Mouse (Mus musculus): ENCODE results near the gene Cyth1. TPM values are rescaled to one million over a fixed set of nuclear protein-coding genes. Genes with fewer than 3 reads are reported as not detected.

Gene Cyth1
- polyA plus RNA-seq, 1 experiment from 2014 or later = 19.5 TPM

- WGBS = 48% methylated on average over 10 of the region's 10 CpGs
- Histone ChIP-seq H3K4me3 (replicated peaks) (no peak overlapping the region), H3K27me3 (no peaks in the 10 kb centered on the region), H3K4me2 (replicated peaks) (no peak overlapping the region), H3K9ac (no peak overlapping the region), H3K36me3 (0 out of 2 replicates have a peak, but pooled peaks cover 3% of the 10 kb centered on the region), H3K27ac (replicated peaks) (peak overlapping the region; percentile 2; the same call in 1 of the 2 replicates), H3K4me1 (peaks cover 82% of the 10 kb centered on the region), H3K9me3 (replicated peaks) (no peaks in the 10 kb centered on the region)
- no peak for ATAC-seq (ENCODE audit: insufficient number of reproducible peaks, low FRiP score, low TSS enrichment, low read depth)
These were observed 51.5 kb downstream of the Cyth1 start for GRCm38 (mm10) chr11:118196824-118197388.

GRCm38 (mm10) chr11:118193390-118194147 lies 54.8 kb downstream of the Cyth1 start:
- ATAC-seq (ENCODE audit: insufficient number of reproducible peaks, low FRiP score, low TSS enrichment, low read depth) = 0 out of 2 replicates have a peak, but pooled peaks have one; percentile 44
- H3K4me2 ChIP-seq (replicated peaks) = no peak overlapping the region
- WGBS = 52% methylated on average over 14 of the region's 14 CpGs
- no peaks in the 10 kb centered on the region for H3K27me3 ChIP-seq
- no peak overlapping the region for H3K9ac ChIP-seq
- peaks cover 24% of the 10 kb centered on the region; the same call in 1 of the 2 replicates for H3K36me3 ChIP-seq
- no peak overlapping the region for H3K4me3 ChIP-seq (replicated peaks)
- peak overlapping the region; percentile 39 for H3K27ac ChIP-seq (replicated peaks)
- H3K4me1 ChIP-seq = peaks cover 51% of the 10 kb centered on the region
- H3K9me3 ChIP-seq (replicated peaks) = no peaks in the 10 kb centered on the region

GRCm38 (mm10) chr11:118192973-118193372 lies 55.4 kb downstream of the Cyth1 start:
- H3K36me3 ChIP-seq = peaks cover 30% of the 10 kb centered on the region; the same call in 1 of the 2 replicates

DNA sequence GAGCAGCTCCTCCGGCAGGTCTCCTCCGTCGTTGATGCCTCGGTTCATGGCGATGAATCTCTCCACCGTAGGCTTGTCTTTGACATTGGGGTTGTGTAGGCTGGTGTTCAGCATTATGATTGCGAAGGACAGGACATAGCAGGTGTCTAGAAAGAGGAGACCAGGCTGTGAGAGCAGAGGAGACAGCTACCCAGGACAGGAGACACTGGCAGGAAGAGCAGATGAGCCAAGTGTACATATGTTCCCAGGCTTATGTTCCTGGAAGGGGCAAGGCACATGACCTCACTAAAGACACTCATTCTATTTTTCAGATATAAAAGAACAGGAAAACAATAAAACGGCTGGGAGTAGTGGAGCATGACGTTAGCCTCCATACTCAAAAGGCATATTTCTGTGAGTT lies 65.6 kb downstream of the Cyth1 start:
- H3K36me3 ChIP-seq = peaks cover 76% of the 10 kb centered on the region

More at GRCm38 (mm10) chr11:118192973-118193372, 55.4 kb downstream of the Cyth1 start:
- WGBS = 83% methylated on average over 5 of the region's 5 CpGs
- no peak overlapping the region for H3K4me2 ChIP-seq (replicated peaks)
- H3K9ac ChIP-seq = no peak overlapping the region
- no peak overlapping the region for H3K27ac ChIP-seq (replicated peaks)
- H3K4me1 ChIP-seq = peaks cover 45% of the 10 kb centered on the region
- no peak for ATAC-seq (ENCODE audit: insufficient number of reproducible peaks, low FRiP score, low TSS enrichment, low read depth)
- no peak overlapping the region for H3K4me3 ChIP-seq (replicated peaks)
- no peaks in the 10 kb centered on the region for H3K9me3 ChIP-seq (replicated peaks)
- H3K27me3 ChIP-seq = no peaks in the 10 kb centered on the region

DNA sequence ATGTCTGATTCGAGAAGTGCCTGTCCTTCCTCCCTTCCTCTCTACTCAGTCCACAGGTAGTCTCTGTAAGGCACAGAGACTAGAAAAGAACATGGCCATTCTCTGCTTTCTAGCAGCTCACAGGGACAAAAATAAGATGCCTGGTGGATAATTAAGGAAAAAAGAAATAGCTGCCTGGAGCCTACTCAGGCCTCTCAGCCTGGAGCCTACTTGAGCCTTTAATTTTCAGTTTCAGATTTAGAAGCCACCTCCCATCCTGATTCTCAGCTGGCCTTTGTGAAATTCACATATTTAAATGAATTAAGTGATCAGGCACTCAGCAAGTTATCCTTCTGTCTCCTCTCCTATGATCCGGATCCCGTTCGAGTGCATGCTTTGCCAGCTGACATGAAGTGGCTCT lies 66.0 kb downstream of the Cyth1 start:
- Histone ChIP-seq H3K36me3 (peaks cover 78% of the 10 kb centered on the region), H3K27me3 (no peaks in the 10 kb centered on the region), H3K4me2 (replicated peaks) (no peak overlapping the region), H3K4me1 (no peaks in the 10 kb centered on the region), H3K9ac (no peak overlapping the region), H3K9me3 (replicated peaks) (no peaks in the 10 kb centered on the region), H3K27ac (replicated peaks) (no peak overlapping the region), H3K4me3 (replicated peaks) (no peak overlapping the region)
- ATAC-seq (ENCODE audit: insufficient number of reproducible peaks, low FRiP score, low TSS enrichment, low read depth) = no peak
- 91% methylated on average over 4 of the region's 4 CpGs for WGBS

More for the DNA sequence above, 65.6 kb downstream of the Cyth1 start:
- H3K27ac ChIP-seq (replicated peaks) = no peak overlapping the region
- H3K27me3 ChIP-seq = no peaks in the 10 kb centered on the region
- H3K9ac ChIP-seq = no peak overlapping the region
- WGBS = 91% methylated on average over 9 of the region's 9 CpGs
- H3K4me3 ChIP-seq (replicated peaks) = no peak overlapping the region
- H3K4me2 ChIP-seq (replicated peaks) = no peak overlapping the region
- no peak for ATAC-seq (ENCODE audit: insufficient number of reproducible peaks, low FRiP score, low TSS enrichment, low read depth)
- no peaks in the 10 kb centered on the region for H3K4me1 ChIP-seq
- no peaks in the 10 kb centered on the region for H3K9me3 ChIP-seq (replicated peaks)

DNA sequence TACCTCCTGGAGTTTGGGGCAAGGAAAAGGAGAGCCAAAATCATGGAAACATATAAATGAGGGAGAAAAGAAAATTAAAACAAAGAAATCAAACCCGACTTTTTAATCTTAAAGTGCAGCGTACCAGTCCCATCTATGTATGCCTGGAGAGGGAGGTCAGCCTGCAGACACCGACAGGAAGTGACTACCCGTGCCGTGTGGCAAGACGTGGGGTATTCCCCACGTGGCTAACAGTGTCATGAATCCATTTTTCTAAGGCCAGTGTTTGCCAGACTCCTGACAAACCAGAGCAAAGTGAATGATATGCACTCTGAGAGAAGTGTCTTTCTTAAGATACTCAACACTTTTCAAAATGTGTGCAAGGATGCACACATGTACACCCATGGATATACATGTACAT lies 68.2 kb downstream of the Cyth1 start:
- H3K27me3 ChIP-seq = no peaks in the 10 kb centered on the region
- no peaks in the 10 kb centered on the region for H3K4me1 ChIP-seq
- no peak overlapping the region for H3K27ac ChIP-seq (replicated peaks)
- peaks cover 85% of the 10 kb centered on the region for H3K36me3 ChIP-seq
- H3K4me3 ChIP-seq (replicated peaks) = no peak overlapping the region
- 77% methylated on average over 7 of the region's 7 CpGs for WGBS
- H3K9ac ChIP-seq = no peak overlapping the region
- no peak overlapping the region for H3K4me2 ChIP-seq (replicated peaks)
- ATAC-seq (ENCODE audit: insufficient number of reproducible peaks, low FRiP score, low TSS enrichment, low read depth) = no peak
- no peaks in the 10 kb centered on the region for H3K9me3 ChIP-seq (replicated peaks)

DNA sequence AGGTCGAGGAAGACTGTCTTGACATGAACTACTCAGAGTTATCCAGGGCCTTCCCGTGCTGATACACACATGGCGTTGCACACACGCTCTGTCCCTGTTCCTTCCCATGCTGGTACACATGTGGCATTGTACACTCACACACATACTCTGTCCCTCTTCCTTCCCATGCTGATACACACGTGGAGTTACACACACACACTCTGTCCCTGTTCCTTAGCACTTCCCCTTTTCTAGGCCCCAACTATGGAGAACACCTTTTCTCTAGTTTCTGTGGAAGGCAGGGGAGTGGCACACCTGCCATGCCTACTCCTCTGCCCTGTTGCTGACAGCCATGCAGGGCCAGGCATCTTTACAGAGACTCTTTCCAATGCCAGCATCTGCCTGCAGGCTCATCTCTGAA lies 70.2 kb downstream of the Cyth1 start:
- H3K27ac ChIP-seq (replicated peaks) = 0 out of 2 replicates have a peak overlapping the region, but pooled peaks have one; percentile 44
- H3K27me3 ChIP-seq = no peaks in the 10 kb centered on the region
- 87% methylated on average over 5 of the region's 5 CpGs for whole genome bisulfite sequencing
- no peaks in the 10 kb centered on the region for H3K4me1 ChIP-seq
- no peak overlapping the region for H3K4me2 ChIP-seq (replicated peaks)
- H3K4me3 ChIP-seq (replicated peaks) = no peak overlapping the region
- no peak for ATAC-seq (ENCODE audit: insufficient number of reproducible peaks, low FRiP score, low TSS enrichment, low read depth)
- H3K9ac ChIP-seq = no peak overlapping the region
- peaks cover 72% of the 10 kb centered on the region for H3K36me3 ChIP-seq
- no peaks in the 10 kb centered on the region for H3K9me3 ChIP-seq (replicated peaks)

DNA sequence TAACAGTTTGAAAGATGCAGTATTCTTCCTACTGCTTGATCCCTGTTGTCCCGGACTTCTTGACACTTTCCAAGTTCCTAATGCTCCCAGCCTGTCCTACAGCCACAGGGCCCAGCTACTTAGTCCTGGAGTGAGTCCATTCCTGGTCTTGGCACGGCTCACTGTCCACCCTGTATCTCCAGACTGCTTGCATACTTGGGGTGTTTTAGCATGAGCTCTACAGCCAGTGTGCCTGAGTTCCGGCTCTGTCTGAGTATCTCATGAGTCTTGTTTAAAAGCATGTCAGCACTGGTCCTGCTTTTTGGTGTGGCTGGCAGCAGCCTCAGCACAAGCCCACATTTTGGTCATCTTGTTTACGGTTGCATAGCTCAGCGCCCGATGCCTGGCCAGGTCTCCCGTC lies 73.6 kb downstream of the Cyth1 start:
- ATAC-seq (ENCODE audit: insufficient number of reproducible peaks, low FRiP score, low TSS enrichment, low read depth) = no peak
- H3K9me3 ChIP-seq (replicated peaks) = no peaks in the 10 kb centered on the region
- H3K4me3 ChIP-seq (replicated peaks) = no peak overlapping the region
- no peak overlapping the region for H3K9ac ChIP-seq
- 0 out of 2 replicates have a peak overlapping the region, but pooled peaks have one; percentile 17 for H3K27ac ChIP-seq (replicated peaks)
- H3K36me3 ChIP-seq = peaks cover 54% of the 10 kb centered on the region
- H3K4me2 ChIP-seq (replicated peaks) = no peak overlapping the region
- H3K4me1 ChIP-seq = no peaks in the 10 kb centered on the region
- 76% methylated on average over 7 of the region's 7 CpGs for WGBS
- H3K27me3 ChIP-seq = no peaks in the 10 kb centered on the region

GRCm38 (mm10) chr11:118172768-118173167 lies 75.6 kb downstream of the Cyth1 start:
- 78% methylated on average over 5 of the region's 5 CpGs for WGBS
- Histone ChIP-seq H3K27ac (replicated peaks) (no peak overlapping the region), H3K4me3 (replicated peaks) (no peak overlapping the region), H3K4me1 (0 out of 2 replicates have a peak, but pooled peaks cover 3% of the 10 kb centered on the region), H3K27me3 (no peaks in the 10 kb centered on the region), H3K9ac (no peak overlapping the region), H3K36me3 (peaks cover 50% of the 10 kb centered on the region), H3K9me3 (replicated peaks) (no peaks in the 10 kb centered on the region), H3K4me2 (replicated peaks) (no peak overlapping the region)
- ATAC-seq (ENCODE audit: insufficient number of reproducible peaks, low FRiP score, low TSS enrichment, low read depth) = no peak

DNA sequence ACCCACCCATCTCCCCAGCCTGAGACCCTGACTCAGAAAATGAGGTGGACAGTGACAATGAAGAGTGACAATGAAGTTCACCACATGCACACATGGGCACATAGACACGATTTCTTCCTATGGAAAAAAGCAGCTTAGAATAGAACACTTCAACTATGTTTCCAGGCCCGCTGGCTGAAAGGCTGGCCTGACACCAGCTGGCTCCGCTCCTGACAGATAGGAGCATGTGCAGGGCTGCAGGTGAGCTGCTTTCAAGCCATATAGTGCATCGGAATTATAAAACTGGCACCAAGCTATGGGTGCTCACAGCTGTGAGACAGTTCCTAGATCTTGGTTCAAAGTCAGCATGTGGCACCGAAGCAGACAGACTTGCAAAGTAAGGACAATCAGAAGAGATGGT lies 78.1 kb downstream of the Cyth1 start:
- 85% methylated on average over 5 of the region's 5 CpGs for WGBS
- peaks cover 26% of the 10 kb centered on the region for H3K4me1 ChIP-seq
- no peak overlapping the region for H3K4me2 ChIP-seq (replicated peaks)
- H3K4me3 ChIP-seq (replicated peaks) = no peak overlapping the region
- no peaks in the 10 kb centered on the region for H3K27me3 ChIP-seq
- no peak overlapping the region for H3K27ac ChIP-seq (replicated peaks)
- H3K36me3 ChIP-seq = peaks cover 40% of the 10 kb centered on the region
- no peaks in the 10 kb centered on the region for H3K9me3 ChIP-seq (replicated peaks)
- no peak for ATAC-seq (ENCODE audit: insufficient number of reproducible peaks, low FRiP score, low TSS enrichment, low read depth)
- H3K9ac ChIP-seq = no peak overlapping the region

- ATAC-seq (ENCODE audit: insufficient number of reproducible peaks, low FRiP score, low TSS enrichment, low read depth) = no peak
- peaks cover 38% of the 10 kb centered on the region for H3K4me1 ChIP-seq
- H3K27ac ChIP-seq (replicated peaks) = no peak overlapping the region
- no peak overlapping the region for H3K4me2 ChIP-seq (replicated peaks)
- H3K27me3 ChIP-seq = no peaks in the 10 kb centered on the region
- WGBS = 73% methylated on average over 9 of the region's 9 CpGs
- H3K36me3 ChIP-seq = peaks cover 47% of the 10 kb centered on the region
- H3K9ac ChIP-seq = no peak overlapping the region
- H3K9me3 ChIP-seq (replicated peaks) = no peaks in the 10 kb centered on the region
- no peak overlapping the region for H3K4me3 ChIP-seq (replicated peaks)
These were observed 79.7 kb downstream of the Cyth1 start for GRCm38 (mm10) chr11:118168714-118169113.
